Mouse (Mus musculus): Measurements from ENCODE around the gene Alk. TPM values are rescaled to one million over a fixed set of nuclear protein-coding genes. Genes with fewer than 3 reads are reported as not detected.

Gene Alk
- polyA plus RNA-seq, 1 experiment from 2014 or later, result 0.06 TPM

DNA sequence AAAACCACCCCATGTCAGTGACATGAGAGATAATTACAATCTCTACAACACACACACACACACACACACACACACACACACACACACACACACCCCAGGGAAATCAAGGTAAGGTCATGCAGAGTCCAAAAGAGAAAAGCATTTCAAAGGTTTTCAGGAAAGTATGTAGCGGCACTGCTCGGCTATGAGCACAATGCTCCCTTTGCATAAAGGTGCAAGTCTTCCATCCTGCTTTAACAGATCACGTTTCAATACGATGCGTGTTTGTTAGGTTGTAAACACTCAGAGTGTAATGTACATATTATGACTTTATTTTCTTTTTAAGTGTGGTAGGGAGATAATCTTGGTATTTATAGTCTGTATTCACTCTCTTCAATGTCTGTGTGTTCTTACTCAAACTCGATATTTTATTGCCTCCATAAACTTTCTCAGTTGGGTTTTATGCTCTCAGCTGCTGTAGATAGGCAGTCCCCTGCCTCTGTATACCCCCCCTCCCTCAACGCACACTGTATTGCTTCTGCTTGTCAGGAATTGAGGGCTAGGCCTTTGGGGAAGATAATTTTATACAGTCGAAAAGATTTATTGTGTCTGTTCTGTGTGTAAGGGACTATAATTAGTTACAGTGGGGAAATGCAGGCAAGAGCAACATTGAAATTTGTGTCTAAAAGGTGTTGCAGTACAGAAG lies 780.7 kb downstream of the Alk start:
- H3K4me3 ChIP-seq (replicated peaks), result no peak overlapping the region
- no peak for ATAC-seq (ENCODE audit: low read depth)
- no peak overlapping the region for H3K27ac ChIP-seq
- no peak for DNase-seq
- H3K36me3 ChIP-seq, result no peaks in the 10 kb centered on the region
- no peak overlapping the region for H3K4me2 ChIP-seq
- WGBS (ENCODE audit: insufficient replicate concordance), result 70% methylated on average over 8 of the region's 8 CpGs
- H3K9ac ChIP-seq, result no peak overlapping the region
- H3K9me3 ChIP-seq (replicated peaks), result no peaks in the 10 kb centered on the region
- H3K4me1 ChIP-seq (replicated peaks), result no peaks in the 10 kb centered on the region
- no peaks in the 10 kb centered on the region for H3K27me3 ChIP-seq

Other genes starting within 250 kb of the Alk start
- 79.4 and 92.9 TPM in 2 replicates for gene Ypel5, start 231.8 kb upstream of the Alk start, polyA plus RNA-seq (2015; fragmentation: Nextera tagmentation; extraction: Ambion mirVana)

Data from liver, embryonic 13.5 days (tissue).